Mouse (Mus musculus) kidney, embryonic 14.5 days (tissue): ENCODE measurements around the gene Hrh3. TPM values are rescaled to one million over a fixed set of nuclear protein-coding genes. Genes with fewer than 3 reads are reported as not detected.
A peak's percentile ranks its signal among the peaks of the same experiment; 100 is the strongest.

Source experiments
- ATAC-seq: fragments of 200-750 bp; cut with Nextera tagmentation; 2 replicates; pipeline ENCODE4 v1.8.0; 2017; ENCODE audit warnings: moderate number of reproducible peaks, mild to moderate bottlenecking, moderate TSS enrichment, moderate library complexity; ENCODE audit not compliant: low FRiP score, low TSS enrichment
- H3K27ac ChIP-seq: fragments of 300-500 bp; sonication (generic); 2 replicates; pipeline ENCODE4 v1.5.1; 2014; ENCODE audit warnings: low read depth, mild to moderate bottlenecking, low read length, moderate library complexity, mixed read lengths
- H3K27me3 ChIP-seq: fragments of 300-500 bp; sonication (generic); 2 replicates; pipeline ENCODE4 v1.6.1; 2014; ENCODE audit warnings: mild to moderate bottlenecking, low read length; ENCODE audit not compliant: control insufficient read depth, insufficient read depth
- H3K36me3 ChIP-seq: fragments of 300-500 bp; sonication (generic); 2 replicates; pipeline ENCODE4 v1.6.1; 2014; ENCODE audit warnings: low read length, mixed read lengths; ENCODE audit not compliant: control insufficient read depth, insufficient read depth
- H3K4me1 ChIP-seq: fragments of 300-500 bp; sonication (generic); 2 replicates; pipeline ENCODE4 v1.6.1; 2014; ENCODE audit warnings: low read length, mixed read lengths; ENCODE audit not compliant: control insufficient read depth, insufficient read depth
- H3K4me2 ChIP-seq: fragments of 300-500 bp; sonication (generic); replicated peaks from 2 replicates; pipeline ENCODE4 v1.6.1; 2014; ENCODE audit warnings: low read depth, mild to moderate bottlenecking, low read length
- H3K4me3 ChIP-seq: fragments of 300-500 bp; sonication (generic); 2 replicates; pipeline ENCODE4 v1.5.1; 2014; ENCODE audit warnings: mild to moderate bottlenecking, low read length
- H3K9ac ChIP-seq: fragments of 300-500 bp; sonication (generic); 2 replicates; pipeline ENCODE4 v1.6.1; 2014; ENCODE audit warnings: low read depth, mild to moderate bottlenecking, low read length, moderate library complexity
- H3K9me3 ChIP-seq: fragments of 300-500 bp; sonication (generic); 2 replicates; pipeline ENCODE4 v1.6.1; 2016; ENCODE audit warnings: low read length; ENCODE audit not compliant: control insufficient read depth
- WGBS: fragments of 180-500 bp; shearing (Covaris S2); extraction: QIAGEN DNeasy Blood & Tissue Kit; methylation state at CpG from one replicate; pipeline ENCODE4 v1.1.7; 2014; 5-methylcytosine and 5-hydroxymethylcytosine counted together
- polyA plus RNA-seq: library from polyadenylated mRNA; unstranded; fragments of >200 nt; fragmentation: Nextera tagmentation; extraction: Ambion mirVana; gene quantifications from 2 replicates; pipeline ENCODE4 v1.2.1, GENCODE M21; 2014

Gene Hrh3
- polyA plus RNA-seq, 1 experiment from 2014 or later: not detected

- Histone ChIP-seq H3K27ac (no peak overlapping the region), H3K9me3 (peaks cover 4% of the 10 kb centered on the region; the same call in 1 of the 2 replicates), H3K4me3 (no peak overlapping the region), H3K4me1 (peaks cover 12% of the 10 kb centered on the region), H3K4me2 (no peak overlapping the region), H3K27me3 (no peaks in the 10 kb centered on the region), H3K9ac (no peak overlapping the region), H3K36me3 (no peaks in the 10 kb centered on the region; the same call in 1 of the 2 replicates)
- 87% methylated on average over 2 of the region's 2 CpGs for WGBS
- ATAC-seq: no peak
Measured at GRCm38 (mm10) chr2:180124192-180124591, 19.9 kb upstream of the Hrh3 start.

GRCm38 (mm10) chr2:180120292-180120761 is 16.0 kb upstream of the Hrh3 start:
- no peak for ATAC-seq
- WGBS: 65% methylated on average over 5 of the region's 5 CpGs

GRCm38 (mm10) chr2:180119439-180120291 is 15.4 kb upstream of the Hrh3 start:
- peak; percentile 28 for ATAC-seq
- peaks cover 16% of the 10 kb centered on the region for H3K4me1 ChIP-seq

More at GRCm38 (mm10) chr2:180120292-180120761, 16.0 kb upstream of the Hrh3 start:
- peak overlapping the region; percentile 62 for H3K4me2 ChIP-seq
- peak overlapping the region; percentile 84 for H3K4me3 ChIP-seq
- H3K27ac ChIP-seq: no peak overlapping the region
- H3K9me3 ChIP-seq: peaks cover 4% of the 10 kb centered on the region; the same call in 1 of the 2 replicates
- H3K27me3 ChIP-seq: no peaks in the 10 kb centered on the region
- no peaks in the 10 kb centered on the region; the same call in 1 of the 2 replicates for H3K36me3 ChIP-seq
- H3K9ac ChIP-seq: no peak overlapping the region; the same call in 1 of the 2 replicates
- H3K4me1 ChIP-seq: peaks cover 16% of the 10 kb centered on the region

GRCm38 (mm10) chr2:180118661-180119438 is 14.6 kb upstream of the Hrh3 start, which contains the start of gene Osbpl2:
Gene Osbpl2 (plus strand): TSS chr2:180119306.
- no peaks in the 10 kb centered on the region for H3K27me3 ChIP-seq
- H3K4me1 ChIP-seq: peaks cover 16% of the 10 kb centered on the region
- H3K36me3 ChIP-seq: no peaks in the 10 kb centered on the region; the same call in 1 of the 2 replicates
- peak; percentile 99 for ATAC-seq
- peaks cover 2% of the 10 kb centered on the region; the same call in 1 of the 2 replicates for H3K9me3 ChIP-seq
- peak within 1 kb of the TSS; percentile 62 for H3K4me2 ChIP-seq
- peak within 1 kb of the TSS; percentile 1; the same call in 1 of the 2 replicates for H3K27ac ChIP-seq
- WGBS: under 1% methylated on average over 55 of the region's 55 CpGs
- peak within 1 kb of the TSS; percentile 81 for H3K9ac ChIP-seq
- H3K4me3 ChIP-seq: peak within 1 kb of the TSS; percentile 84

More at GRCm38 (mm10) chr2:180119439-180120291, 15.4 kb upstream of the Hrh3 start:
- H3K9ac ChIP-seq: peak overlapping the region; percentile 81
- WGBS: 2% methylated on average over 49 of the region's 68 CpGs
- H3K4me3 ChIP-seq: peak overlapping the region; percentile 84
- H3K36me3 ChIP-seq: no peaks in the 10 kb centered on the region; the same call in 1 of the 2 replicates
- H3K9me3 ChIP-seq: peaks cover 4% of the 10 kb centered on the region; the same call in 1 of the 2 replicates
- H3K27me3 ChIP-seq: no peaks in the 10 kb centered on the region
- peak overlapping the region; percentile 1; the same call in 1 of the 2 replicates for H3K27ac ChIP-seq
- H3K4me2 ChIP-seq: peak overlapping the region; percentile 62

- Histone ChIP-seq H3K27ac (no peak overlapping the region), H3K4me3 (no peak overlapping the region), H3K4me1 (peaks cover 16% of the 10 kb centered on the region), H3K36me3 (no peaks in the 10 kb centered on the region), H3K9ac (no peak overlapping the region; the same call in 1 of the 2 replicates), H3K27me3 (no peaks in the 10 kb centered on the region), H3K9me3 (no peaks in the 10 kb centered on the region), H3K4me2 (no peak overlapping the region)
- WGBS: 12% methylated on average over 13 of the region's 13 CpGs
- ATAC-seq: no peak
Measured at GRCm38 (mm10) chr2:180117485-180118194, 13.4 kb upstream of the Hrh3 start.

DNA sequence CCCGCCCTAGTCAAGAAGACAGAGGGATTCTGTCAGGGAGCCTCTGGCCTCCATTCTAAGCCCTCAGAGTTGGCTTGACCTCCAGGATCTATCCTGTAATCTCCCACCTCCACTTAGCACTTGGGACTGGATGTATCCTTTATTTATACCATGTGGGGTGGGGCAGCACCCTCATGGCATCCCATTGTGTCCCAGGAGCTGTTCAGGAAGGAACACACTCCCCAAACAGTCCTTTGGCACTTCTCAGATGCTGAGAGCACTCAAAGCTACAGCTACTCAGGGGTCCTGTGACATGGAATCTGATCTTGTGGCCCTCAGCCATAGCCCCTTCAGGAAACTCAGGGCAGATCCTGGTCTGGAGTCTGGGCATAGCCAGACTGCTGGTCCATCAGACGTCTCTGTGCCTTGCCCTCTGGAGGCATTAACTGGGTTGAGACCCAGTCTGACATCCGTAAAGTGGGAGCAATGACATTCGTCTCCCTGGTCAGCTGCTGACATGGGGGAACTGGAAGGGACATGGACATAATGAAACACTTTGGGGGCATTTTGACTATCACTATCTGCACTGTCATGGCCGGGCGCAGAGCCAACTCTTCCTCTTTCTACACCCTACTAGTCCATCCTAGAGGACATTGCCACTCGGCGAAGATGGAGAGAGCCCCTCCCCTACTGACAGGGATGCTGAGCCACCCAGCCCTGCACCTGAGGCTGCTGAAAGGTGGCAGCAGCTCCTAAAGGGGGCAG is 12.6 kb upstream of the Hrh3 start:
- Histone ChIP-seq H3K4me2 (no peak overlapping the region), H3K27me3 (no peaks in the 10 kb centered on the region), H3K36me3 (no peaks in the 10 kb centered on the region), H3K27ac (no peak overlapping the region), H3K9ac (no peak overlapping the region), H3K9me3 (no peaks in the 10 kb centered on the region), H3K4me1 (peaks cover 16% of the 10 kb centered on the region), H3K4me3 (no peak overlapping the region)
- no peak for ATAC-seq
- 75% methylated on average over 8 of the region's 8 CpGs for WGBS

DNA sequence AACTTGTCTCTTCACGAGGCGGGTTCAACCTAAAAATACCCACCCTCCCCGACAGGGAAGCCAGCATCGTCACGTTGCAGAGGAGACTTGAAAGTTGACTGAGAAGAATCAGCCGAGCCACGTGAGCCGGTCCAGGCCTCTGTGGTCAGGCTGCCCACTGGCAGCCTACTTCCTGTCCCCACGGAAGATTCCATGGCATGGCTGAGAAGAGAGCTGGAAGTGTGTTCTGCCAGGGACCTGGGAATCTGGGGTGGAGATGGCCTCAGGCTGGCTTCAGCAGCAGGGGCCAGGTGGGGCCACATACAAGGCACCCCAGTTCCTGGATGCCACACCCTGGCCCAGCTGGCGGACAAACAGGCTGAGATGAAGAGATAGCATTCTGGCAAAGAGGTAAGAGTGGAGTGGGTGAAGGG is 11.8 kb upstream of the Hrh3 start:
- no peak overlapping the region for H3K4me3 ChIP-seq

GRCm38 (mm10) chr2:180115279-180115678 is 11.0 kb upstream of the Hrh3 start:
- H3K4me2 ChIP-seq: no peak overlapping the region
- H3K36me3 ChIP-seq: no peaks in the 10 kb centered on the region
- H3K27me3 ChIP-seq: no peaks in the 10 kb centered on the region
- H3K27ac ChIP-seq: no peak overlapping the region
- no peak overlapping the region for H3K4me3 ChIP-seq
- no peak for ATAC-seq
- 10% methylated on average over 6 of the region's 6 CpGs for WGBS
- H3K9me3 ChIP-seq: no peaks in the 10 kb centered on the region
- H3K4me1 ChIP-seq: peaks cover 15% of the 10 kb centered on the region
- H3K9ac ChIP-seq: no peak overlapping the region

More for the DNA sequence above, 11.8 kb upstream of the Hrh3 start:
- ATAC-seq: no peak
- no peaks in the 10 kb centered on the region for H3K9me3 ChIP-seq
- H3K9ac ChIP-seq: no peak overlapping the region
- no peaks in the 10 kb centered on the region for H3K36me3 ChIP-seq
- WGBS: 74% methylated on average over 10 of the region's 10 CpGs
- no peak overlapping the region for H3K4me2 ChIP-seq
- H3K4me1 ChIP-seq: peaks cover 16% of the 10 kb centered on the region
- H3K27me3 ChIP-seq: no peaks in the 10 kb centered on the region
- H3K27ac ChIP-seq: no peak overlapping the region
